Comparison of ENCODE assay signal across 18 mouse cellular contexts in genomic region chr13:101874761-101875160, GRCm38 (mm10).
DNase-seq lines count a peak whose midpoint lies in the region; ATAC-seq lines count a peak whose summit lies in the region.
"Had no signal": no experiment of that assay in that cellular context is flagged by ENCODE, and none has a peak within 500 bp of the region (broad histone marks: within the 10 kb centered on the region; RNA-seq: fewer than 3 reads in every experiment).

No protein-coding gene starts in this region.

- H3K4me2 ChIP-seq in midbrain, embryonic 14.5 days (ENCODE audit: low read length) = no peak overlapping the region
- H3K4me2 ChIP-seq: forebrain, embryonic 13.5 days; hindbrain, embryonic 15.5 days; neural tube, embryonic 12.5 days; stomach, embryonic 15.5 days had no signal

- H3K9me3 ChIP-seq in midbrain, embryonic 14.5 days (ENCODE audit: control insufficient read depth, low read length) = no peaks in the 10 kb centered on the region
- H3K9me3 ChIP-seq: forebrain, embryonic 13.5 days; hindbrain, embryonic 15.5 days; neural tube, embryonic 12.5 days; stomach, embryonic 15.5 days had no signal

- no peak overlapping the region for H3K4me3 ChIP-seq in midbrain, embryonic 14.5 days (replicated peaks; ENCODE audit: low read depth, low read length)
- H3K4me3 ChIP-seq: forebrain, embryonic 13.5 days; hindbrain, embryonic 15.5 days; neural tube, embryonic 12.5 days; stomach, embryonic 15.5 days had no signal

- peak; percentile 7 to 58 for DNase-seq in frontal cortex, adult 2 months (ENCODE audit: extremely low spot score in 1 of 2, low spot score in 1 of 2)
- DNase-seq in frontal cortex, postnatal 36 days (ENCODE audit: low spot score in 2 of 2) = peak; percentile 11 to 66
- peak; percentile 8 to 48 for DNase-seq in left cerebral cortex, adult 9 months (ENCODE audit: low spot score in 2 of 2)
- peak; percentile 17 to 41 for DNase-seq in right cerebral cortex, postnatal 36 days (ENCODE audit: low spot score in 2 of 2)
- DNase-seq in midbrain, embryonic 14.5 days = no peak
- no peak for DNase-seq in spleen, postnatal 36 days (ENCODE audit: low spot score in 2 of 2)
- no peak for DNase-seq in heart, adult 9 months (ENCODE audit: low spot score in 2 of 2)
- DNase-seq: cerebellum, postnatal 14 days; heart, postnatal 14 days; liver; liver, postnatal 0 days; lung, postnatal 14 days had no signal

- ATAC-seq in midbrain, embryonic 14.5 days (ENCODE audit: low FRiP score, low TSS enrichment) = no peak
- ATAC-seq: forebrain, embryonic 13.5 days; intestine, postnatal 0 days; liver, postnatal 0 days had no signal

- no peaks in the 10 kb centered on the region for H3K36me3 ChIP-seq in midbrain, embryonic 14.5 days (ENCODE audit: control insufficient read depth, insufficient read depth, low read length)
- H3K36me3 ChIP-seq: hindbrain, embryonic 15.5 days; neural tube, embryonic 12.5 days; stomach, embryonic 15.5 days had no signal

- H3K27me3 ChIP-seq in midbrain, embryonic 14.5 days (ENCODE audit: control insufficient read depth, insufficient read depth, low read length) = no peaks in the 10 kb centered on the region
- H3K27me3 ChIP-seq: forebrain, embryonic 13.5 days; hindbrain, embryonic 15.5 days; neural tube, embryonic 12.5 days; stomach, embryonic 15.5 days had no signal

- H3K4me1 ChIP-seq in midbrain, embryonic 14.5 days (ENCODE audit: control insufficient read depth, insufficient read depth, low read length) = no peaks in the 10 kb centered on the region
- H3K4me1 ChIP-seq: forebrain, embryonic 13.5 days; hindbrain, embryonic 15.5 days; neural tube, embryonic 12.5 days; stomach, embryonic 15.5 days had no signal

- H3K9ac ChIP-seq in midbrain, embryonic 14.5 days (replicated peaks; ENCODE audit: low read length) = no peak overlapping the region
- H3K9ac ChIP-seq: forebrain, embryonic 13.5 days; hindbrain, embryonic 15.5 days; liver, postnatal 0 days; neural tube, embryonic 12.5 days; stomach, embryonic 15.5 days had no signal

- no peak overlapping the region for H3K27ac ChIP-seq in midbrain, embryonic 14.5 days (replicated peaks; ENCODE audit: low read depth, low read length)
- H3K27ac ChIP-seq: forebrain, embryonic 13.5 days; hindbrain, embryonic 15.5 days; kidney, postnatal 0 days; neural tube, embryonic 12.5 days; stomach, embryonic 15.5 days had no signal

- 91% methylated on average over 4 of the region's 4 CpGs for WGBS in midbrain, embryonic 14.5 days

Comparison
In these comparisons a context has a peak if more than half of its experiments do, and no peak if none do; other contexts are left out.
1. DNase-seq: peak in frontal cortex, adult 2 months (2 of 2), frontal cortex, postnatal 36 days (2 of 2), left cerebral cortex, adult 9 months (2 of 2) and right cerebral cortex, postnatal 36 days (2 of 2); none in midbrain, embryonic 14.5 days (single experiment), spleen, postnatal 36 days (0 of 2) and heart, adult 9 months (0 of 2).